Mouse (Mus musculus) C2C12 (cell line): ENCODE data around the gene Cct8.

Experiments
- CEBPB ChIP-seq: IDR thresholded peaks from one replicate; pipeline ENCODE4 v1.6.1; 2011; ENCODE audit warnings: low read depth, mild to moderate bottlenecking, control low read depth, moderate library complexity
- CTCF ChIP-seq: IDR thresholded peaks from one replicate; pipeline ENCODE4 v1.5.1; 2011; ENCODE audit not compliant: control insufficient read depth, insufficient read depth, insufficient read length
- MYOD1 ChIP-seq: IDR thresholded peaks from one replicate; pipeline ENCODE4 v1.6.1; 2011; ENCODE audit warnings: low read depth; ENCODE audit not compliant: control insufficient read depth, insufficient read length
- MYOG ChIP-seq: IDR thresholded peaks from one replicate; pipeline ENCODE4 v1.6.1; 2011; ENCODE audit not compliant: control insufficient read depth, insufficient read length; ENCODE audit errors: extremely low read depth

GRCm38 (mm10) chr16:87496728-87497127, 1.1 kb upstream of the Cct8 start:
- TF ChIP-seq CTCF (no peak), MYOG (no peak), CEBPB (no peak), MYOD1 (no peak)
